Mouse (Mus musculus) hematopoietic stem cell, adult 5-6 weeks (primary cell): ENCODE results near the gene Milr1. TPM values are rescaled to one million over a fixed set of nuclear protein-coding genes. Genes with fewer than 3 reads are reported as not detected.
A peak's percentile ranks its signal among the peaks of the same experiment; 100 is the strongest.
"Not testable (repeated sequence)": the region's sequence is repeated elsewhere in the genome, so short reads cannot be mapped to it uniquely, and the experiment has no call there.

ENCODE experiments used
- ATAC-seq, 2 experiments: fragments of 125-278 bp in 1 of 2; replicated peaks in 1 of 2; 2 replicates each; pipeline ENCODE4 v1.8.0; 2016 to 2017; ENCODE audit warnings: inconsistent platforms in 2 of 2, mild to moderate bottlenecking in 2 of 2, moderate number of reproducible peaks in 2 of 2, low read depth in 1 of 2, moderate TSS enrichment in 1 of 2; ENCODE audit not compliant: low FRiP score in 2 of 2, poor library complexity in 2 of 2, severe bottlenecking in 2 of 2, insufficient read depth in 1 of 2, low TSS enrichment in 1 of 2
- total RNA-seq: library from RNA; stranded (forward); fragments of 172-1452, 232-1000 nt; gene quantifications from 2 replicates; pipeline ENCODE4 v1.2.3, GENCODE M21; 2017

Milr1 gene
- total RNA-seq, 1 experiment from 2014 or later, result 51.9 TPM

GRCm38 (mm10) chr11:106760511-106760910, 9.5 kb downstream of the Milr1 start:
- ATAC-seq, result no peak

- peak; percentile 71 to 81 for ATAC-seq
Measured at GRCm38 (mm10) chr11:106762139-106762799, 11.2 kb downstream of the Milr1 start.

GRCm38 (mm10) chr11:106762800-106763185, 11.8 kb downstream of the Milr1 start:
- no peak for ATAC-seq

- ATAC-seq, result no peak
Measured at GRCm38 (mm10) chr11:106766611-106767162, 15.7 kb downstream of the Milr1 start.

GRCm38 (mm10) chr11:106767516-106767915, 16.5 kb downstream of the Milr1 start:
- no peak for ATAC-seq

GRCm38 (mm10) chr11:106770195-106770974, 19.4 kb downstream of the Milr1 start:
- ATAC-seq, result peak; percentile 37 to 46; a peak in 1 of 4 replicates

- ATAC-seq, result no peak
Measured at GRCm38 (mm10) chr11:106773061-106773460, 22.0 kb downstream of the Milr1 start.

GRCm38 (mm10) chr11:106776960-106777359, 25.9 kb downstream of the Milr1 start:
- no peak for ATAC-seq

GRCm38 (mm10) chr11:106777395-106777794, 26.4 kb downstream of the Milr1 start:
- ATAC-seq, result no peak

GRCm38 (mm10) chr11:106778132-106778531, 27.1 kb downstream of the Milr1 start:
- no peak for ATAC-seq

GRCm38 (mm10) chr11:106778589-106779387, 27.8 kb downstream of the Milr1 start:
- ATAC-seq, result peak in 1 of 2 experiments; percentile 5; a peak in 2 of 4 replicates

GRCm38 (mm10) chr11:106779388-106780088, 28.5 kb downstream of the Milr1 start, which contains the start of gene Polg2:
TSS of gene Polg2 (minus strand) at chr11:106779537.
- peak; percentile 82 to 90 for ATAC-seq

GRCm38 (mm10) chr11:106780089-106780425, 29.0 kb downstream of the Milr1 start:
- ATAC-seq, result no peak; a peak in 1 of 4 replicates

GRCm38 (mm10) chr11:106780590-106781220, 29.7 kb downstream of the Milr1 start:
- ATAC-seq, result no peak

- not testable (repeated sequence) for ATAC-seq
Measured at GRCm38 (mm10) chr11:106782271-106782670, 31.2 kb downstream of the Milr1 start.

- ATAC-seq, result no peak
Measured at GRCm38 (mm10) chr11:106782841-106783764, 32.1 kb downstream of the Milr1 start.
